Mouse (Mus musculus): ENCODE results near the gene Eci2. TPM values are rescaled to one million over a fixed set of nuclear protein-coding genes. Genes with fewer than 3 reads are reported as not detected.
"Not testable (repeated sequence)": the region's sequence is repeated elsewhere in the genome, so short reads cannot be mapped to it uniquely, and the experiment has no call there.

The Eci2 gene
- polyA plus RNA-seq, 1 experiment from 2014 or later: 84.6 TPM

DNA sequence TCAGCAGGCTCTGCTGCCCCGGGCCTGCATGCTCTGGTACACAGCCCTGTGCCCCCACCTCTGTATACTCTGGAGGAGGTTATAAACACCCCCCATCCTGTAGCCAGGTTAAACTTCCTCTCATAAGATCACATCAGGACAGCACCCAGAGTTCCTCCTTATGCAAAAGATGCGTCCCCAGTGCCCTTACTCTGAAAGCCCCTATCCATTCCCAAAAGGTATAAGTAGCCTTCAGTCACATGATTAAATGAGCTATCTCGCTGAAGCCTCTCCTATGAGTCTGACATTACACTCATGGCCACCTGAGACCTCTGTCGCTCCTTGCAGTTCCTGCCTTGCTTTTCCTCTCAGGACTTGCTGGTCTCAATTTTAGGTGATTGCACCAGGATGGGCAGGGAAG lies 6.7 kb upstream of the Eci2 start:
- Histone ChIP-seq H3K36me3 (ENCODE audit: control insufficient read depth, insufficient read depth, low read length) (no peaks in the 10 kb centered on the region), H3K27ac (ENCODE audit: low read length) (no peak overlapping the region), H3K4me1 (ENCODE audit: control insufficient read depth, insufficient read depth, low read length) (no peaks in the 10 kb centered on the region), H3K27me3 (ENCODE audit: control insufficient read depth, insufficient read depth, low read depth, low read length) (no peaks in the 10 kb centered on the region), H3K4me2 (ENCODE audit: low read length) (no peak overlapping the region), H3K4me3 (ENCODE audit: low read depth, low read length) (no peak overlapping the region), H3K9me3 (replicated peaks; ENCODE audit: control insufficient read depth, low read length, poor library complexity, severe bottlenecking) (no peaks in the 10 kb centered on the region), H3K9ac (ENCODE audit: low read depth, low read length) (no peak overlapping the region)
- 88% methylated on average over 4 of the region's 4 CpGs for WGBS
- no peak for ATAC-seq

DNA sequence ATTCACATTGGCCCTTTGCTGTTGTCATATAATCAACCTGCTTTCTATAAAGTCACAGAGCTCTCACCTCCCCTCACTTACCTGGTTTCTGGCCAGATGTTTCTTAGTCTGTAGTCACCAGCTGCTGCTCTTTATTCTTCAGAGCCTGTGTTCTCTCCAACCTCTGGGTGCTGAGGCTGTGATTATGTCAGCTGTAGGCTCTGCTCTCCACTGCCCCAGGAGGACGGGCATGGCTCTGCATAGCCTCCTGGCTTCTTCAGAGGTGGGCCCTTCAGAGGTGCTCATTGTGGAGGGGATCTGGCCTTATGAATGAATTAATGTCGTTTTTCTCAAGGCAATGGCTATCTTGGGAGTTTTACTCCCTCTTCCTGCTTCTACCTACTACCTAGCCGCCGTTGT lies 4.8 kb upstream of the Eci2 start:
- Histone ChIP-seq H3K27me3 (ENCODE audit: control insufficient read depth, insufficient read depth, low read depth, low read length) (no peaks in the 10 kb centered on the region), H3K27ac (ENCODE audit: low read length) (no peak overlapping the region), H3K9me3 (replicated peaks; ENCODE audit: control insufficient read depth, low read length, poor library complexity, severe bottlenecking) (no peaks in the 10 kb centered on the region), H3K4me1 (ENCODE audit: control insufficient read depth, insufficient read depth, low read length) (no peaks in the 10 kb centered on the region), H3K4me3 (ENCODE audit: low read depth, low read length) (no peak overlapping the region), H3K4me2 (ENCODE audit: low read length) (no peak overlapping the region), H3K36me3 (ENCODE audit: control insufficient read depth, insufficient read depth, low read length) (no peaks in the 10 kb centered on the region), H3K9ac (ENCODE audit: low read depth, low read length) (no peak overlapping the region)
- ATAC-seq: no peak
- 71% methylated on average over 4 of the region's 4 CpGs for WGBS

- H3K4me3 ChIP-seq (ENCODE audit: low read depth, low read length): no peak overlapping the region
- no peaks in the 10 kb centered on the region for H3K27me3 ChIP-seq (ENCODE audit: control insufficient read depth, insufficient read depth, low read depth, low read length)
- H3K4me2 ChIP-seq (ENCODE audit: low read length): no peak overlapping the region
- H3K9ac ChIP-seq (ENCODE audit: low read depth, low read length): no peak overlapping the region
- 88% methylated on average over 7 of the region's 7 CpGs for WGBS
- no peaks in the 10 kb centered on the region for H3K4me1 ChIP-seq (ENCODE audit: control insufficient read depth, insufficient read depth, low read length)
- no peak for ATAC-seq
- H3K36me3 ChIP-seq (ENCODE audit: control insufficient read depth, insufficient read depth, low read length): no peaks in the 10 kb centered on the region
- H3K9me3 ChIP-seq (replicated peaks; ENCODE audit: control insufficient read depth, low read length, poor library complexity, severe bottlenecking): no peaks in the 10 kb centered on the region
- no peak overlapping the region for H3K27ac ChIP-seq (ENCODE audit: low read length)
Observed at GRCm38 (mm10) chr13:35030979-35031683, 4.2 kb upstream of the Eci2 start.

DNA sequence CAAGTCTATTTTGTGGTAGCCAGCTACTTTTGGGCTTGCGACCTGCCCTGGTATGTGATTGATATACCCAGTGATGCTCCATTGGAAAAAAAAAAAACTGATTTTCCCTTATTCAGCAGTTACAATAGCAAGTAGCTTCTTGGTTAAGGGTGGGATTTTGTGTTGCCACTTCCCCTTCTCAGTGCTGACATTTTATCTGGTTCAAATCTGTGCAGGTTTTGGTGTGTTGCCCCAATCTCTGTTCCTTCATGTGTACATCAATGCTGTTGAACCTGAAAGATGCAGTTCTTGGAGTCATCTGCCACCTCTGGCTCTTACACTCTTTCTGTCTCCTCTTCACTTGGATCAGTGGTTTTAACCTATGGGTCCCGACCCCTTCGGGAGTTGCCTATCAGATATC lies 1.5 kb upstream of the Eci2 start:
- 99% methylated on average over 3 of the region's 3 CpGs for WGBS
- Histone ChIP-seq H3K4me3 (ENCODE audit: low read depth, low read length) (no peak overlapping the region), H3K27me3 (ENCODE audit: control insufficient read depth, insufficient read depth, low read depth, low read length) (no peaks in the 10 kb centered on the region), H3K4me1 (ENCODE audit: control insufficient read depth, insufficient read depth, low read length) (no peaks in the 10 kb centered on the region), H3K9ac (ENCODE audit: low read depth, low read length) (no peak overlapping the region), H3K9me3 (replicated peaks; ENCODE audit: control insufficient read depth, low read length, poor library complexity, severe bottlenecking) (no peaks in the 10 kb centered on the region), H3K4me2 (ENCODE audit: low read length) (no peak overlapping the region), H3K27ac (ENCODE audit: low read length) (no peak overlapping the region), H3K36me3 (ENCODE audit: control insufficient read depth, insufficient read depth, low read length) (no peaks in the 10 kb centered on the region)
- ATAC-seq: no peak

GRCm38 (mm10) chr13:35023401-35023800 lies 3.5 kb downstream of the Eci2 start:
- not testable (repeated sequence) for H3K36me3 ChIP-seq (ENCODE audit: control insufficient read depth, insufficient read depth, low read length); H3K27me3 ChIP-seq (ENCODE audit: control insufficient read depth, insufficient read depth, low read depth, low read length); H3K4me1 ChIP-seq (ENCODE audit: control insufficient read depth, insufficient read depth, low read length); H3K9me3 ChIP-seq (replicated peaks; ENCODE audit: control insufficient read depth, low read length, poor library complexity, severe bottlenecking); ATAC-seq; H3K4me2 ChIP-seq (ENCODE audit: low read length); H3K4me3 ChIP-seq (ENCODE audit: low read depth, low read length); H3K9ac ChIP-seq (ENCODE audit: low read depth, low read length); H3K27ac ChIP-seq (ENCODE audit: low read length)
- 81% methylated on average over 1 of the region's 1 CpGs for WGBS

DNA sequence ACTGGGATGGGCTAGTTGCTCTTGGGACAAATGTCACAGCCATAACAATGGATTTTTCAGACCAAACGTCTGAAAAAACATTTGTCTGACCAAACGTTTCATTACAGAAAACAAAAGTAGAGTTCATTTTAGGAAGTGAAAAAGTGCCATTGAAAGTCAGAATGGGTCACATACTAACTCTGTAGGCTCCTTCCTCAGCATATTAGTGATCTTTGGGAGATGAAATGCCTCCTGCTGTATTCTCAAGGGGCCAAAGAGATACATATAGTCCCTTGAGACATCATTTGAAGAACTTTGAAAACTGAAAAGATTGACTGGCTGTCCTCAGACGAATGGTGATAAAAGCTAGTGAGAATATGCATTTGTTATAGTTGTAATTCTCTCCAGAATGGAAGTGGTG lies 6.5 kb downstream of the Eci2 start:
- H3K4me2 ChIP-seq (ENCODE audit: low read length): no peak overlapping the region
- H3K4me1 ChIP-seq (ENCODE audit: control insufficient read depth, insufficient read depth, low read length): no peaks in the 10 kb centered on the region
- H3K36me3 ChIP-seq (ENCODE audit: control insufficient read depth, insufficient read depth, low read length): no peaks in the 10 kb centered on the region
- no peak overlapping the region for H3K27ac ChIP-seq (ENCODE audit: low read length)
- H3K9me3 ChIP-seq (replicated peaks; ENCODE audit: control insufficient read depth, low read length, poor library complexity, severe bottlenecking): no peaks in the 10 kb centered on the region; the same call in 1 of the 2 replicates
- no peak overlapping the region for H3K4me3 ChIP-seq (ENCODE audit: low read depth, low read length)
- H3K9ac ChIP-seq (ENCODE audit: low read depth, low read length): no peak overlapping the region
- 80% methylated on average over 3 of the region's 3 CpGs for WGBS
- H3K27me3 ChIP-seq (ENCODE audit: control insufficient read depth, insufficient read depth, low read depth, low read length): no peaks in the 10 kb centered on the region
- no peak for ATAC-seq

- Histone ChIP-seq H3K9ac (ENCODE audit: low read depth, low read length) (no peak overlapping the region), H3K27me3 (ENCODE audit: control insufficient read depth, insufficient read depth, low read depth, low read length) (no peaks in the 10 kb centered on the region), H3K9me3 (replicated peaks; ENCODE audit: control insufficient read depth, low read length, poor library complexity, severe bottlenecking) (peaks cover 2% of the 10 kb centered on the region; the same call in 1 of the 2 replicates), H3K4me1 (ENCODE audit: control insufficient read depth, insufficient read depth, low read length) (no peaks in the 10 kb centered on the region), H3K4me3 (ENCODE audit: low read depth, low read length) (no peak overlapping the region), H3K36me3 (ENCODE audit: control insufficient read depth, insufficient read depth, low read length) (no peaks in the 10 kb centered on the region), H3K4me2 (ENCODE audit: low read length) (no peak overlapping the region), H3K27ac (ENCODE audit: low read length) (no peak overlapping the region)
- ATAC-seq: no peak
- 78% methylated on average over 7 of the region's 7 CpGs for WGBS
Observed at GRCm38 (mm10) chr13:35018866-35019536, 7.9 kb downstream of the Eci2 start.

DNA sequence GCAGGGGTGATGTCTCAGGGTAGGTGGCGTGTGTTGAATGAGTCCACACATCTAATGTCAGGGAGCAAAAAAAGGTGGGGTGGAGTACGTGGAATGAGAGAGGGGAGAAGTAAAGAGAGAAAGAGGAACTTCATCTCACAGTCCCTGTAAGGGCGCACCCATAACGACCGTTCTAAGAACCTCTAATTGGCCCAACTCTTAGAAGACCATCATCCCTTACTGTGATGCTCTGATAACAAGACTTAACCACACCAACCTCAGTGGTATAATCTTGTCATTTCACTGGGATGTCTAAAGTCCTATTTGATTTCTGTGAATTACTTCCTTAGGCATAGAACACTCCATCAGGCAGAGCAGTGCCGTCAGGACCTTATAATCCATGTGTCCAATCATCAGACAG lies 9.5 kb downstream of the Eci2 start:
- no peak for ATAC-seq

GRCm38 (mm10) chr13:35016067-35016466 lies 10.8 kb downstream of the Eci2 start:
- H3K4me3 ChIP-seq (ENCODE audit: low read depth, low read length): no peak overlapping the region
- no peak overlapping the region for H3K9ac ChIP-seq (ENCODE audit: low read depth, low read length)
- no peak for ATAC-seq
- no peak overlapping the region for H3K27ac ChIP-seq (ENCODE audit: low read length)
- 97% methylated on average over 1 of the region's 1 CpGs for WGBS
- H3K4me2 ChIP-seq (ENCODE audit: low read length): no peak overlapping the region
- peaks cover 2% of the 10 kb centered on the region; the same call in 1 of the 2 replicates for H3K9me3 ChIP-seq (replicated peaks; ENCODE audit: control insufficient read depth, low read length, poor library complexity, severe bottlenecking)
- H3K36me3 ChIP-seq (ENCODE audit: control insufficient read depth, insufficient read depth, low read length): no peaks in the 10 kb centered on the region
- no peaks in the 10 kb centered on the region for H3K27me3 ChIP-seq (ENCODE audit: control insufficient read depth, insufficient read depth, low read depth, low read length)
- no peaks in the 10 kb centered on the region for H3K4me1 ChIP-seq (ENCODE audit: control insufficient read depth, insufficient read depth, low read length)

More for the DNA sequence above, 9.5 kb downstream of the Eci2 start:
- Histone ChIP-seq H3K36me3 (ENCODE audit: control insufficient read depth, insufficient read depth, low read length) (no peaks in the 10 kb centered on the region), H3K4me1 (ENCODE audit: control insufficient read depth, insufficient read depth, low read length) (no peaks in the 10 kb centered on the region), H3K9me3 (replicated peaks; ENCODE audit: control insufficient read depth, low read length, poor library complexity, severe bottlenecking) (peaks cover 2% of the 10 kb centered on the region; the same call in 1 of the 2 replicates), H3K4me2 (ENCODE audit: low read length) (no peak overlapping the region), H3K9ac (ENCODE audit: low read depth, low read length) (no peak overlapping the region), H3K4me3 (ENCODE audit: low read depth, low read length) (no peak overlapping the region), H3K27me3 (ENCODE audit: control insufficient read depth, insufficient read depth, low read depth, low read length) (no peaks in the 10 kb centered on the region), H3K27ac (ENCODE audit: low read length) (no peak overlapping the region)
- 85% methylated on average over 6 of the region's 6 CpGs for WGBS

Measured in midbrain, embryonic 16.5 days (tissue).